Mouse (Mus musculus): Measurements from ENCODE around the gene Dab1. TPM values are rescaled to one million over a fixed set of nuclear protein-coding genes. Genes with fewer than 3 reads are reported as not detected.

Gene Dab1
- polyA plus RNA-seq, 1 experiment from 2014 or later: 1.3 TPM

- 54% methylated on average over 1 of the region's 1 CpGs for WGBS (ENCODE audit: insufficient replicate concordance)
Measured at GRCm38 (mm10) chr4:104374191-104374590, 755.0 kb downstream of the Dab1 start.

GRCm38 (mm10) chr4:104384704-104385103 is 765.5 kb downstream of the Dab1 start:
- H3K9me3 ChIP-seq (replicated peaks; ENCODE audit: control insufficient read depth, low read length): no peaks in the 10 kb centered on the region
- no peaks in the 10 kb centered on the region for H3K27me3 ChIP-seq (ENCODE audit: control insufficient read depth, insufficient read depth, low read depth, low read length)
- ATAC-seq (ENCODE audit: low read depth): no peak
- 59% methylated on average over 7 of the region's 7 CpGs for WGBS (ENCODE audit: insufficient replicate concordance)
- H3K4me1 ChIP-seq (ENCODE audit: control insufficient read depth, low read depth, low read length): no peaks in the 10 kb centered on the region
- no peak overlapping the region for H3K9ac ChIP-seq (ENCODE audit: low read depth, low read length)
- H3K4me3 ChIP-seq (ENCODE audit: low read depth, low read length): no peak overlapping the region
- H3K27ac ChIP-seq (ENCODE audit: low read length): no peak overlapping the region
- no peaks in the 10 kb centered on the region for H3K36me3 ChIP-seq (ENCODE audit: control insufficient read depth, insufficient read depth)
- H3K4me2 ChIP-seq (ENCODE audit: low read depth, low read length): no peak overlapping the region

More at GRCm38 (mm10) chr4:104374191-104374590, 755.0 kb downstream of the Dab1 start:
- no peaks in the 10 kb centered on the region for H3K4me1 ChIP-seq (ENCODE audit: control insufficient read depth, low read depth, low read length)
- no peak for ATAC-seq (ENCODE audit: low read depth)
- H3K4me3 ChIP-seq (ENCODE audit: low read depth, low read length): no peak overlapping the region
- peaks cover 10% of the 10 kb centered on the region for H3K27me3 ChIP-seq (ENCODE audit: control insufficient read depth, insufficient read depth, low read depth, low read length)
- no peak overlapping the region for H3K27ac ChIP-seq (ENCODE audit: low read length)
- no peak overlapping the region for H3K9ac ChIP-seq (ENCODE audit: low read depth, low read length)
- H3K36me3 ChIP-seq (ENCODE audit: control insufficient read depth, insufficient read depth): no peaks in the 10 kb centered on the region
- H3K9me3 ChIP-seq (replicated peaks; ENCODE audit: control insufficient read depth, low read length): no peaks in the 10 kb centered on the region
- H3K4me2 ChIP-seq (ENCODE audit: low read depth, low read length): no peak overlapping the region

GRCm38 (mm10) chr4:104385272-104385671 is 766.1 kb downstream of the Dab1 start:
- no peaks in the 10 kb centered on the region for H3K4me1 ChIP-seq (ENCODE audit: control insufficient read depth, low read depth, low read length)
- H3K36me3 ChIP-seq (ENCODE audit: control insufficient read depth, insufficient read depth): no peaks in the 10 kb centered on the region
- ATAC-seq (ENCODE audit: low read depth): no peak
- H3K4me2 ChIP-seq (ENCODE audit: low read depth, low read length): no peak overlapping the region
- no peaks in the 10 kb centered on the region for H3K9me3 ChIP-seq (replicated peaks; ENCODE audit: control insufficient read depth, low read length)
- WGBS (ENCODE audit: insufficient replicate concordance): 43% methylated on average over 5 of the region's 5 CpGs
- no peak overlapping the region for H3K9ac ChIP-seq (ENCODE audit: low read depth, low read length)
- H3K27ac ChIP-seq (ENCODE audit: low read length): no peak overlapping the region
- no peaks in the 10 kb centered on the region for H3K27me3 ChIP-seq (ENCODE audit: control insufficient read depth, insufficient read depth, low read depth, low read length)
- no peak overlapping the region for H3K4me3 ChIP-seq (ENCODE audit: low read depth, low read length)

- 62% methylated on average over 3 of the region's 3 CpGs for WGBS (ENCODE audit: insufficient replicate concordance)
- H3K36me3 ChIP-seq (ENCODE audit: control insufficient read depth, insufficient read depth): no peaks in the 10 kb centered on the region
- no peak overlapping the region for H3K4me3 ChIP-seq (ENCODE audit: low read depth, low read length)
- no peaks in the 10 kb centered on the region for H3K9me3 ChIP-seq (replicated peaks; ENCODE audit: control insufficient read depth, low read length)
- no peaks in the 10 kb centered on the region for H3K27me3 ChIP-seq (ENCODE audit: control insufficient read depth, insufficient read depth, low read depth, low read length)
- no peak overlapping the region for H3K4me2 ChIP-seq (ENCODE audit: low read depth, low read length)
- no peak overlapping the region for H3K27ac ChIP-seq (ENCODE audit: low read length)
- H3K4me1 ChIP-seq (ENCODE audit: control insufficient read depth, low read depth, low read length): no peaks in the 10 kb centered on the region
- ATAC-seq (ENCODE audit: low read depth): no peak
- no peak overlapping the region for H3K9ac ChIP-seq (ENCODE audit: low read depth, low read length)
Measured at GRCm38 (mm10) chr4:104395515-104395914, 776.4 kb downstream of the Dab1 start.

- H3K36me3 ChIP-seq (ENCODE audit: control insufficient read depth, insufficient read depth): no peaks in the 10 kb centered on the region
- no peaks in the 10 kb centered on the region for H3K4me1 ChIP-seq (ENCODE audit: control insufficient read depth, low read depth, low read length)
- H3K9ac ChIP-seq (ENCODE audit: low read depth, low read length): no peak overlapping the region
- H3K9me3 ChIP-seq (replicated peaks; ENCODE audit: control insufficient read depth, low read length): no peaks in the 10 kb centered on the region
- no peak overlapping the region for H3K4me3 ChIP-seq (ENCODE audit: low read depth, low read length)
- ATAC-seq (ENCODE audit: low read depth): no peak
- WGBS (ENCODE audit: insufficient replicate concordance): 77% methylated on average over 5 of the region's 5 CpGs
- no peak overlapping the region for H3K27ac ChIP-seq (ENCODE audit: low read length)
- no peaks in the 10 kb centered on the region for H3K27me3 ChIP-seq (ENCODE audit: control insufficient read depth, insufficient read depth, low read depth, low read length)
- no peak overlapping the region for H3K4me2 ChIP-seq (ENCODE audit: low read depth, low read length)
Measured at GRCm38 (mm10) chr4:104396095-104396494, 776.9 kb downstream of the Dab1 start.

GRCm38 (mm10) chr4:104399106-104399730 is 780.1 kb downstream of the Dab1 start:
- no peak overlapping the region for H3K27ac ChIP-seq (ENCODE audit: low read length)
- H3K4me2 ChIP-seq (ENCODE audit: low read depth, low read length): no peak overlapping the region
- H3K9me3 ChIP-seq (replicated peaks; ENCODE audit: control insufficient read depth, low read length): no peaks in the 10 kb centered on the region
- whole genome bisulfite sequencing (ENCODE audit: insufficient replicate concordance): 60% methylated on average over 9 of the region's 9 CpGs
- no peak overlapping the region for H3K9ac ChIP-seq (ENCODE audit: low read depth, low read length)
- H3K36me3 ChIP-seq (ENCODE audit: control insufficient read depth, insufficient read depth): no peaks in the 10 kb centered on the region
- no peaks in the 10 kb centered on the region for H3K4me1 ChIP-seq (ENCODE audit: control insufficient read depth, low read depth, low read length)
- ATAC-seq (ENCODE audit: low read depth): no peak
- H3K27me3 ChIP-seq (ENCODE audit: control insufficient read depth, insufficient read depth, low read depth, low read length): no peaks in the 10 kb centered on the region
- H3K4me3 ChIP-seq (ENCODE audit: low read depth, low read length): no peak overlapping the region

- H3K36me3 ChIP-seq (ENCODE audit: control insufficient read depth, insufficient read depth): no peaks in the 10 kb centered on the region
- ATAC-seq (ENCODE audit: low read depth): no peak
- 65% methylated on average over 5 of the region's 5 CpGs for WGBS (ENCODE audit: insufficient replicate concordance)
- H3K4me2 ChIP-seq (ENCODE audit: low read depth, low read length): no peak overlapping the region
- no peak overlapping the region for H3K27ac ChIP-seq (ENCODE audit: low read length)
- no peaks in the 10 kb centered on the region for H3K27me3 ChIP-seq (ENCODE audit: control insufficient read depth, insufficient read depth, low read depth, low read length)
- no peaks in the 10 kb centered on the region for H3K9me3 ChIP-seq (replicated peaks; ENCODE audit: control insufficient read depth, low read length)
- no peaks in the 10 kb centered on the region for H3K4me1 ChIP-seq (ENCODE audit: control insufficient read depth, low read depth, low read length)
- H3K4me3 ChIP-seq (ENCODE audit: low read depth, low read length): no peak overlapping the region
- no peak overlapping the region for H3K9ac ChIP-seq (ENCODE audit: low read depth, low read length)
Measured at GRCm38 (mm10) chr4:104404099-104404498, 784.9 kb downstream of the Dab1 start.

GRCm38 (mm10) chr4:104410922-104411321 is 791.8 kb downstream of the Dab1 start:
- Histone ChIP-seq H3K36me3 (ENCODE audit: control insufficient read depth, insufficient read depth) (no peaks in the 10 kb centered on the region), H3K27me3 (ENCODE audit: control insufficient read depth, insufficient read depth, low read depth, low read length) (no peaks in the 10 kb centered on the region), H3K4me2 (ENCODE audit: low read depth, low read length) (no peak overlapping the region), H3K9me3 (replicated peaks; ENCODE audit: control insufficient read depth, low read length) (no peaks in the 10 kb centered on the region), H3K27ac (ENCODE audit: low read length) (no peak overlapping the region), H3K4me1 (ENCODE audit: control insufficient read depth, low read depth, low read length) (no peaks in the 10 kb centered on the region), H3K4me3 (ENCODE audit: low read depth, low read length) (no peak overlapping the region), H3K9ac (ENCODE audit: low read depth, low read length) (no peak overlapping the region)
- ATAC-seq (ENCODE audit: low read depth): no peak
- 70% methylated on average over 6 of the region's 6 CpGs for WGBS (ENCODE audit: insufficient replicate concordance)

GRCm38 (mm10) chr4:104415482-104415881 is 796.3 kb downstream of the Dab1 start:
- ATAC-seq (ENCODE audit: low read depth): no peak
- Histone ChIP-seq H3K9ac (ENCODE audit: low read depth, low read length) (no peak overlapping the region), H3K4me3 (ENCODE audit: low read depth, low read length) (no peak overlapping the region), H3K27me3 (ENCODE audit: control insufficient read depth, insufficient read depth, low read depth, low read length) (no peaks in the 10 kb centered on the region), H3K9me3 (replicated peaks; ENCODE audit: control insufficient read depth, low read length) (no peaks in the 10 kb centered on the region), H3K36me3 (ENCODE audit: control insufficient read depth, insufficient read depth) (no peaks in the 10 kb centered on the region), H3K4me1 (ENCODE audit: control insufficient read depth, low read depth, low read length) (no peaks in the 10 kb centered on the region), H3K27ac (ENCODE audit: low read length) (no peak overlapping the region), H3K4me2 (ENCODE audit: low read depth, low read length) (no peak overlapping the region)
- WGBS (ENCODE audit: insufficient replicate concordance): 44% methylated on average over 2 of the region's 2 CpGs

Data from liver, embryonic 16.5 days (tissue).